Mouse (Mus musculus) common myeloid progenitor, adult 5-6 weeks (primary cell): ENCODE results near the gene Il15ra. TPM values are rescaled to one million over a fixed set of nuclear protein-coding genes. Genes with fewer than 3 reads are reported as not detected.

Experiments used
- ATAC-seq: replicated peaks from 2 replicates; pipeline ENCODE4 v1.8.0; 2016; ENCODE audit warnings: low read depth, mild to moderate bottlenecking, moderate TSS enrichment, inconsistent platforms; ENCODE audit not compliant: poor library complexity, severe bottlenecking
- total RNA-seq: library from RNA; stranded (forward); fragments of 200-1000, 187-1606 nt; gene quantifications from 2 replicates; pipeline ENCODE4 v1.2.3, GENCODE M21; 2017

The Il15ra gene
- 7.6 and 20.8 TPM in 2 replicates for total RNA-seq

GRCm38 (mm10) chr2:11705201-11706025 lies at the start of gene Il15ra:
Gene Il15ra (plus strand): TSS chr2:11705290.
- ATAC-seq: peak; percentile 68

GRCm38 (mm10) chr2:11657581-11657980 lies 47.5 kb upstream of the Il15ra start:
- no peak for ATAC-seq

- no peak for ATAC-seq
These were observed 45.8 kb upstream of the Il15ra start for GRCm38 (mm10) chr2:11659263-11659662.

- peak; percentile 49 for ATAC-seq
These were observed 42.8 kb upstream of the Il15ra start for GRCm38 (mm10) chr2:11662143-11662906.

- ATAC-seq: no peak
These were observed 42.2 kb upstream of the Il15ra start for GRCm38 (mm10) chr2:11662907-11663230.

- ATAC-seq: peak; percentile 98
These were observed 41.1 kb upstream of the Il15ra start for GRCm38 (mm10) chr2:11663961-11664360.

- ATAC-seq: peak; percentile 50
These were observed 40.7 kb upstream of the Il15ra start for GRCm38 (mm10) chr2:11664367-11664766.

GRCm38 (mm10) chr2:11664806-11665205 lies 40.3 kb upstream of the Il15ra start:
- no peak for ATAC-seq

GRCm38 (mm10) chr2:11665326-11665725 lies 39.8 kb upstream of the Il15ra start:
- ATAC-seq: no peak

GRCm38 (mm10) chr2:11672144-11672543 lies 32.9 kb upstream of the Il15ra start:
- ATAC-seq: peak; percentile 84

- ATAC-seq: no peak
These were observed 25.5 kb upstream of the Il15ra start for GRCm38 (mm10) chr2:11679626-11680025.

- ATAC-seq: no peak
These were observed 22.4 kb upstream of the Il15ra start for GRCm38 (mm10) chr2:11682712-11683111.

GRCm38 (mm10) chr2:11686512-11686911 lies 18.6 kb upstream of the Il15ra start:
- no peak for ATAC-seq

GRCm38 (mm10) chr2:11687436-11687835 lies 17.7 kb upstream of the Il15ra start:
- 0 out of 2 replicates have a peak, but pooled peaks have one; percentile 47 for ATAC-seq

- no peak for ATAC-seq
These were observed 14.7 kb upstream of the Il15ra start for GRCm38 (mm10) chr2:11690201-11690890.

- no peak for ATAC-seq
These were observed 11.7 kb upstream of the Il15ra start for GRCm38 (mm10) chr2:11693352-11693751.

GRCm38 (mm10) chr2:11694104-11694503 lies 11.0 kb upstream of the Il15ra start:
- ATAC-seq: no peak

- ATAC-seq: no peak
These were observed 9.2 kb upstream of the Il15ra start for GRCm38 (mm10) chr2:11695867-11696266.

- ATAC-seq: no peak
These were observed 6.1 kb upstream of the Il15ra start for GRCm38 (mm10) chr2:11698994-11699393.

GRCm38 (mm10) chr2:11699905-11700304 lies 5.2 kb upstream of the Il15ra start:
- ATAC-seq: no peak
